Mouse (Mus musculus): ENCODE measurements around the gene Skiv2l. TPM values are rescaled to one million over a fixed set of nuclear protein-coding genes. Genes with fewer than 3 reads are reported as not detected.

Gene Skiv2l
- total RNA-seq, 2 experiments from 2014 or later: 66.7 to 78.0 TPM

- DNase-seq (ENCODE audit: extremely low spot score in 1 of 2, low spot score in 2 of 2): no peak
- intact Hi-C loops (cut with DNase I): no loop called here
Measured at GRCm38 (mm10) chr17:34881683-34882310, 31.8 kb upstream of the Skiv2l start, which contains the start of gene Gm20547. Gm20547 (minus strand) TSS chr17:34882042.

DNA sequence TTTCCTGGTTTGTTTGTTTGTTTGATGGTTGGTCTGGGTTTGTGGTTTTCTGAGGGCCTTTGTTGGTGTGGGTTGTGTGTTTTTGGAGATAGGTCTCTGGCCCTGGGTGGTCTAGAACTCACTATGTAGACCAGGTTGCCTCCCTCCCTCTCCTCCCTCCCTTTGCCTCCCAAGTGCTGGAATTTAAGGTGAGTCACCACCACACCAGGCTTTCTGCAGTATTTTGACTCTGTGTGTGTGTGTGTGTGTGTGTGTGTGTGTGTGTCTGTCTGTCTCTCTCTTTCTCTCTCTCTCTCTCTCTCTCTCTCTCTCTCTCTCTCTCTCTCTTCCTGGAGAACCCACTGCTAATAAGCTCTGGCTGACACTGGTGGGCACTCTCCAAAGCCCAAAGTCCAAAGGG lies 31.2 kb upstream of the Skiv2l start:
- DNase-seq (ENCODE audit: extremely low spot score in 1 of 2, low spot score in 2 of 2): no peak
- intact Hi-C loops (cut with DNase I): no loop called here

GRCm38 (mm10) chr17:34879336-34879879 lies 29.4 kb upstream of the Skiv2l start, which contains the start of gene Zbtb12:
Zbtb12 (plus strand) TSS chr17:34879483.
- intact Hi-C loops (cut with DNase I): no loop called here

DNA sequence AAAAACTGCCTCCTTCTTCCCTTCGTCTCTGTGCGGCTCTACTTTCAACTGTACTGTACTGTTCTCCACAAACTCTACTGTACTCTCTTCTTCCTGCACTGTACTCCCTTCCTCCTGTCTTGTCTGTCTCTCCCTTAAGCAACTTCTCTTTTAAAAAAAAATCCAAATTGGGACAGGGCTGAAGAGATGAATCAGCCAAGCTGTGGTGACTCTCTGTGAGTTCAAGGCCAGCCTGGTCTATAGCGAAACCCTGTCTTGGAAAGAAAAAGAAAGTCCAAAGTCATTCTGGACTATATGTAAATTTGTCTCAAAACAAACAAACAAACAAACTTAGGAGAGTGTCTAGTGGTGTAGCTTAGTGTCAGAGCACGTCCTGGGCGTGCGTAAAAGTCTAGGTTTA lies 24.3 kb upstream of the Skiv2l start:
- intact Hi-C loops (cut with DNase I): no loop called here
- DNase-seq (ENCODE audit: extremely low spot score in 1 of 2, low spot score in 2 of 2): no peak

More at GRCm38 (mm10) chr17:34879336-34879879, 29.4 kb upstream of the Skiv2l start, which contains the start of gene Zbtb12:
- no peak for DNase-seq (ENCODE audit: extremely low spot score in 1 of 2, low spot score in 2 of 2)

- intact Hi-C loops (cut with DNase I): no loop called here
- no peak for DNase-seq (ENCODE audit: extremely low spot score in 1 of 2, low spot score in 2 of 2)
Measured at GRCm38 (mm10) chr17:34865981-34866380, 16.0 kb upstream of the Skiv2l start.

GRCm38 (mm10) chr17:34862416-34863081 lies 12.5 kb upstream of the Skiv2l start, which contains the start of gene Cfb:
Cfb (minus strand) TSS chr17:34862518.
- intact Hi-C loops (cut with DNase I): no loop called here
- no peak for DNase-seq (ENCODE audit: extremely low spot score in 1 of 2, low spot score in 2 of 2)

DNA sequence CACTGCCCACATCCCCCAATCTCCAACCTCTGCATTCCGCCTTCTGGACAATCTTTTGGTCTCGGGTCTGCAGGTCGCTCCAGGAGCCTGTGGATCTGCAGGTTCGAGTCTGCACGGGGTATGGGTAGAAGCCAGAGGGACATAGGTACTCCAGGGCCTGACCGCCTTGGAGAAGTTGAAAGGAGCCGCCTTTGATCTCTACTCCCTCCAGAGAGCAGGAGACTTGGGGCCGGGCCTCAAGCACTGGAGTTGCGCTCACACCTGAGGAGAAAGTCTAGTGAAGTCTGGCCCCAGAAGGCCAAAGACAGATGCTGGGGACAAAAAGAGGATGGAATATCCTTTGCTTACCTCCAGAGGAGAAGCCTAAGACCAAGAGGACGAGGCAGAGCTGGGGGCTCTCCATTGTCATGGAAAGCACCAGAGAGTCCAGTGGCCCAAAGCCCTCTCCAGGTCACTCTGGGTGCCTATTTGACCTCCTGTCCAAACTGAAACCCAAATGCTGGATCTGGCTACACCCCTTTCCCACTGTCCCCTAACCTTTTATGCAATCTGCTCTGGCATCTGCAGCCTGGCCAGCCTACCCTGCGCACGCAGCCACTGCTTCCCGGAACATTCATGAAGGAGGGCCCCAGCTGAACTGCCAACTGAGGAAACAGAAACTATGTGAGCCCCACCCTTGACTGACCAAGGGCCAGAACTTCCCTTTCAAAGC lies 11.8 kb upstream of the Skiv2l start:
- no peak for DNase-seq (ENCODE audit: extremely low spot score in 1 of 2, low spot score in 2 of 2)
- intact Hi-C loops (cut with DNase I): no loop called here

- DNase-seq (ENCODE audit: extremely low spot score in 1 of 2, low spot score in 2 of 2): no peak
- intact Hi-C loops (cut with DNase I): no loop called here
Measured at GRCm38 (mm10) chr17:34860514-34860913, 10.5 kb upstream of the Skiv2l start.

DNA sequence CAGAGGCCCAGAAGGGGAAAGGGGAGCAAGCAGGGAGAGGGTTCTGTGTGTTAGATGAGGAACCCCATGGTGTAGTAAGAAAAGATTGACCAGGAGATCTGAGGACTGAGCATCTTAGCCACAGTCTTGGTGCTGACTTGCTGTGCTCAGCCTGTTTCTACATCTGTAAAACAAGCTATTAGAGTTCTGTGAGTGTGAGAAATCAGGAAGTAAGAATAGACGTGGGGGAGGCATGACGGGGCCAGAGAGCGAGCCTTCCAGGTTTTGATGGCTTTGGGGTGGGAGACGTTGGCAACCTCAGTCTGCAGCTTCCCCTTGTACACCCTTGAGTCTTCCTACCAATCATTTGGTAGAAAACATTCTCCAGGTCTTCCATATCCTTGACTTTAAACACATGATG lies 8.7 kb upstream of the Skiv2l start:
- DNase-seq (ENCODE audit: extremely low spot score in 1 of 2, low spot score in 2 of 2): no peak
- intact Hi-C loops (cut with DNase I): loop anchor here (5.0 kb wide), 2 partner anchors 34 to 89 kb away; no protein-coding TSS in a partner anchor

DNA sequence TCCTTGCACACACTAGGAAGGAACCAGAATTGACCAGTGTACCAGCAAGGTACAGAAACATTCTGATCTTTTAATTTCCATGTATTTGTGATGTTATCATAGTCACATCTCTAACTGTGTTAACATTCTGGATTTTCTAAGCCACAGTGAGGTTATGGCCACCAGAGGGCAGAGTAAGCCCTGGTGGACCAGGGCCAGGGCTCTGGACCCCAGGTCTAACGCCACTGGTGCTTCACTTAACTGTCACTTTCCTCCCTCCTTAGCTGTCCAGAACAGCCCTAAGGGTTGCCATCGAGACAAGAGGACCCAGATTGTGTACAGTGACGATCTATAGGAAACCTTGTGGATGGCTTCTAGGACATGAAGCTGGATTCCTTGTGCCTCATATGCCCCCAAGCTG lies 5.8 kb upstream of the Skiv2l start:
- DNase-seq (ENCODE audit: extremely low spot score in 1 of 2, low spot score in 2 of 2): no peak
- intact Hi-C loops (cut with DNase I): loop anchor here (5.0 kb wide), 2 partner anchors 36 to 91 kb away; no protein-coding TSS in a partner anchor

- no peak for DNase-seq (ENCODE audit: extremely low spot score in 1 of 2, low spot score in 2 of 2)
- intact Hi-C loops (cut with DNase I): loop anchor here (5.0 kb wide), 2 partner anchors 38 to 93 kb away; no protein-coding TSS in a partner anchor
Measured at GRCm38 (mm10) chr17:34854761-34855160, 4.8 kb upstream of the Skiv2l start.

DNA sequence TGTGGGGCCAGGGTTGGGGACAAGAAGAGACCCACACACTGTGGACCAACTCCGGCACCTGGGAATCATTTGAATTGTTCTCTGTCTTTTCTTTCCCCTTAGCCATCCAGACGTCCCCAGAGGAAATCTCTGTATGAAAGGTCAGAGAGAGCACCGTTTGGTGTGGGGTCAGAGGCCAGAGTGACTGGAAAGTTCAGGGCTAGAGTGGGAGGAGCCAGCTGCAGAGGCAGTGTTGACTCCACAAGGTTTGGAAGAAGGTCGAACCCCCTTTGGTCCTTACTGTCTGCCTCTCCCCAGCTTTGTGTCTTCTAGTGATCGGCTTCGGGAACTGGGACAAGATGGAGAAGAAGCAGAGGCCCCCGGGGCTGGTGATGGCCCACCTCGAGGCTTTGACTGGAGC lies 3.5 kb upstream of the Skiv2l start:
- intact Hi-C loops (cut with DNase I): no loop called here
- DNase-seq (ENCODE audit: extremely low spot score in 1 of 2, low spot score in 2 of 2): no peak

DNA sequence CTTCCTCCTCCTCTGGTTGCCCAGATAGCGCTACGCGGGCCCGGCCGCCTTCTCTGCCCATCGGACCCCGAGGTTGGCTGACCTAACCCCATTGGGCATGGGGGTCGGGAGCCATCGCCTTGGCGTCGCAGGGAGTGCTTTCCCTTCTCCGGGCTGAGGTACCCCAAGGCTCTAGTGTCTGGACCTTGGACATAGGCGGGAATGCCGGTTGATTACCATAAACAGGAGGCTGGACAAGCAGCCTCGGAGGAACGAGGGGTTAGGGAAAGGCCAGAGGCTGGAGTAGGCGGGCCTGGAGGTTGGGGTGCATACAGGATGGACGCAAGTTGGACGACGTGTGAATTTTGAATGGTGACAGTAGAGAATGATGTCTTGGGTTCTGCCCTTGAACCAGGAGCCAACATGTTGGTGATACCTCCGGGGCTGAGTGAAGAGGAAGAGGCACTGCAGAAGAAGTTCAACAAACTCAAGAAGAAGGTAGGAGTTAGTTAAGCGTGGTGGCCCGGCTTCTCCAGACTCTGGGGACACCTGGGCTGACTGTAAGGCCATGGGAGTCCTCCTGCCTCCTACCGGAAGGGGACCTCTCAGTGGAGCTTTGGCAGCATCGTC lies 611 bp upstream of the Skiv2l start:
- intact Hi-C loops (cut with DNase I): no loop called here

GRCm38 (mm10) chr17:34847615-34848014 lies 2.4 kb downstream of the Skiv2l start:
- intact Hi-C loops (cut with DNase I): no loop called here
- DNase-seq (ENCODE audit: extremely low spot score in 1 of 2, low spot score in 2 of 2): peak in 1 of 2 experiments; percentile 11

More for the DNA sequence above, 611 bp upstream of the Skiv2l start:
- no peak for DNase-seq (ENCODE audit: extremely low spot score in 1 of 2, low spot score in 2 of 2)

DNA sequence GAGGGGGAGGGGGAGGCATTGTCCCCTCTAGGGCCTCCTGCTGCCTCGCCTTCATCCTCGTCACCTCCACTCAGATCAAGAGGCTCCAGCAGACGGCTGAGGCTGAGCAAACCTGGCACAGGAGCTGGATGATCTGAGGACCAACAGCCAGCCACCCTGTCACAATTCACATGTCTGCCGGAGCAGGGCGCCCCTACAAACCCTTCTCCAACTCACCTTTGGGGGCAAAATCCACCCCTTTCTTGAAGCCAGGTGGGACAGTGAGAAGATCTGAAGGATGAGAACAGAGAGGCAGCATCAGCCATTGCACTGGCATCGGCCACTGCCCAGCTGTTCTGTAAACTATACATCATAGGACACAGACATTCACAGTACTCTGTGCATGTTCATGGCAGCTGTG lies 2.8 kb downstream of the Skiv2l start:
- intact Hi-C loops (cut with DNase I): no loop called here
- peak in 1 of 2 experiments; percentile 22 for DNase-seq (ENCODE audit: extremely low spot score in 1 of 2, low spot score in 2 of 2)

DNA sequence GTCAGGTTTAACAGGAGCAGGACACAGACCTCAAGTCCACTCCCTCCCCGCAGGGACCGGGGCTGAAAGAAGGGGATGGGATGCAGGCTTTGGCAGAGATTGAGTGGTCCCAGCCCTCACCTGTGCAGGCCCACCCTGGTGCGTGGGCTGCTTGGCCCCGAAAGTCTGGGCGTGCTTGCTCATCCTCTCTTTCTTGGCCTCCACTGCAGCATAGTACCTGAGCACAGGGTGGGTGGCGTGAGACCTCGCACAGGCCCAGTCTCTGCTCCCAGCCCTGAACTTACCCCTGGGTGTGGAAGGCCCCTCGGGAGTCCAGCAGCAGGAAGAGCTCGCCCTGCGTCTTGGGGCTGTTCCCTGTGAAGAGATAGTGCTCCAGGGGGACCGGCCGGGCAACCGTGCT lies 5.1 kb downstream of the Skiv2l start:
- DNase-seq (ENCODE audit: extremely low spot score in 1 of 2, low spot score in 2 of 2): peak in 1 of 2 experiments; percentile 20
- intact Hi-C loops (cut with DNase I): no loop called here

DNA sequence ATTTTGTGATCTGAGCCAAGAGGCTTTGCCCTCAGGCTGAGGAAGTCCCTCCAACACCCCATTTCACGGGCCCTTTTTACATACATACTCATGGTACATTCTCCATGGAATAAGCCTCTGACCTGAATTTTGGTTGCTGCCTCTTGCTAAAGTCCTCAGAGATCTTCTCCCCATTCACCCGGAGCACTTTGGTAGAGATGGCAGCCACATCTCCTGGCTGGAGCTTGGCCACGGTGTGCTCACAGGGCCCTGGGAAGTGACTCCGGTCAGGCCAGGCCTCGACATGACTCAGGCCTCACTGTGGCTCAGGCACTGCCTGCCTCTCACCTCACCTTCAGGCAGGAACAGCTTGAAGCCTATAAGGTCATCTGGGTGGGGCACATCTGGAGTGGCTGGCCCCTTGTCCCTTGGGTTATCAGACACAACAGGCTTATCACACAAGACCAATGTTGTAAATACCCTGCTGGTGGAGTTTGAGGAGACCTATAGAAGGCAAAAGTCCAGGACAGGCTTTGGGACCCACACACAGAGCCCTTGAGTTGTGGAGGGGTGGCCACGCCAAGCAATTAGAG lies 9.2 kb downstream of the Skiv2l start:
- intact Hi-C loops (cut with DNase I): no loop called here

GRCm38 (mm10) chr17:34838785-34839184 lies 11.2 kb downstream of the Skiv2l start:
- DNase-seq (ENCODE audit: extremely low spot score in 1 of 2, low spot score in 2 of 2): no peak
- intact Hi-C loops (cut with DNase I): loop anchor here (5.0 kb wide), 1 partner anchor 186 kb away; no protein-coding TSS in a partner anchor

More for the DNA sequence above, 9.2 kb downstream of the Skiv2l start:
- DNase-seq (ENCODE audit: extremely low spot score in 1 of 2, low spot score in 2 of 2): no peak

Measured in left cerebral cortex, postnatal 10 days (tissue).